Mouse (Mus musculus) G1E (cell line): ENCODE measurements at regions not wholly inside any gene's neighbourhood (a gene's known extent, or its start where the extent isn't known, plus 50 kb on each side); places are given as distances from the start of the nearest gene placed in this dataset.

Experiments
- ATAC-seq: 2 replicates; pipeline ENCODE4 v1.8.0; 2016; ENCODE audit warnings: mild to moderate bottlenecking; ENCODE audit not compliant: insufficient number of reproducible peaks, poor library complexity, low FRiP score, severe bottlenecking; ENCODE audit errors: extremely low read depth
- DNase-seq: peaks from one replicate; pipeline ENCODE4 v3.0.0; 2012; ENCODE audit warnings: low spot score
- H3K27me3 ChIP-seq: 2 replicates; pipeline ENCODE4 v1.6.1; 2012; ENCODE audit warnings: mild to moderate bottlenecking, low read length, inconsistent platforms; ENCODE audit not compliant: insufficient read depth
- H3K36me3 ChIP-seq: replicated peaks from 2 replicates; pipeline ENCODE3; 2012; ENCODE audit warnings: mild to moderate bottlenecking, inconsistent platforms
- H3K4me1 ChIP-seq: 2 replicates; pipeline ENCODE4 v1.6.1; 2012; ENCODE audit warnings: low read depth, low read length, inconsistent platforms, mixed read lengths; ENCODE audit not compliant: insufficient read depth
- H3K4me3 ChIP-seq: 2 replicates; pipeline ENCODE4 v1.5.1; 2012; ENCODE audit warnings: low read depth, mild to moderate bottlenecking, inconsistent platforms, low read length, moderate library complexity, mixed read lengths
- H3K9me3 ChIP-seq: replicated peaks from 2 replicates; pipeline ENCODE4 v1.6.1; 2012; ENCODE audit warnings: inconsistent platforms
- CTCF ChIP-seq: IDR thresholded peaks from 2 replicates; pipeline ENCODE4 v1.5.1; 2012; ENCODE audit warnings: low read depth, low read length, inconsistent platforms, mixed read lengths
- GATA1 ChIP-seq: IDR thresholded peaks from 2 replicates; pipeline ENCODE4 v1.6.1; 2012; ENCODE audit warnings: borderline replicate concordance, low read length, inconsistent platforms, mixed read lengths
- GATA2 ChIP-seq: IDR thresholded peaks from 2 replicates; pipeline ENCODE4 v1.6.1; 2012; ENCODE audit warnings: low read depth, low read length, inconsistent platforms, borderline replicate concordance
- POLR2AphosphoS5 ChIP-seq: IDR thresholded peaks from 2 replicates; pipeline ENCODE4 v1.6.1; 2012; ENCODE audit warnings: low read depth, low read length, inconsistent platforms; ENCODE audit not compliant: insufficient replicate concordance
- TAL1 ChIP-seq: conservative IDR thresholded peaks from 2 replicates; pipeline ENCODE4 v1.6.1; 2012; ENCODE audit warnings: low read depth, low read length, inconsistent platforms, mixed read lengths

DNA sequence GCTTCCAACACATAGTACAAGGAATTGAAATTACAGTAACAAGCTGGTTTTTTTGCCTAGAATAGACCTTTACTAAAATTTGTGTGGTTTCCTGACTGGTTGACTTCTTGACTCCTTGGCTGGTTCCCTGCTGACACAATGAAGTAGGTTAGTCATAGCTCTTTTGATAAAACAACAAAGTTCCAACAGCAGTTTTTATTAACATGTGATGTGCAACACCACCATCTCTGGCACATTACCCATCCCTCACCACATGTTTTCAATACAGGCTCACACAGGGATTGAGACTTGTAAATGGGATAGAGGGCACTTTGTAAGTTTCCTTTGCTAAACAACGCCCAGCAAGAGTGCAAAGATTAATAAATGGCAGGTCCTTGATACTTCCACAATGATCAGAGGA is 53.9 kb upstream of the Amot start:
- DNase-seq, result no peak
- Histone ChIP-seq H3K9me3 (no peaks in the 10 kb centered on the region), H3K36me3 (no peaks in the 10 kb centered on the region), H3K4me1 (no peaks in the 10 kb centered on the region), H3K4me3 (no peak overlapping the region), H3K27me3 (no peaks in the 10 kb centered on the region)
- ATAC-seq, result no peak
- no peak for TF ChIP-seq GATA1
- no peak for TF ChIP-seq GATA2
- no peak for TF ChIP-seq CTCF
- no peak for TF ChIP-seq TAL1
- no peak for TF ChIP-seq POLR2AphosphoS5
